In genomic region chr2:156731592-156731991, GRCm38 (mm10) we compare ENCODE assay signal across 10 mouse cellular contexts. TPM values are rescaled to one million over a fixed set of nuclear protein-coding genes. Genes with fewer than 3 reads are reported as not detected.
A peak's percentile ranks its signal among the peaks of the same experiment; 100 is the strongest.
DNase-seq lines count a peak whose midpoint lies in the region; ATAC-seq and TF ChIP-seq lines count a peak whose summit lies in the region.
"Had no signal": no experiment of that assay in that cellular context is flagged by ENCODE, and none has a peak within 500 bp of the region (broad histone marks: within the 10 kb centered on the region; RNA-seq: fewer than 3 reads in every experiment).

No protein-coding gene starts in this region.

- ATAC-seq in heart, embryonic 13.5 days (ENCODE audit: extremely low read depth, insufficient number of reproducible peaks, low FRiP score, low TSS enrichment) = no peak
- peak; percentile 49 for ATAC-seq in intestine, embryonic 15.5 days
- ATAC-seq in hindbrain, embryonic 16.5 days = no peak

- TF ChIP-seq CTCF in left cerebral cortex, adult 2 months (IDR thresholded peaks at IDR 0.05) = no peak
- no peak for TF ChIP-seq CTCF in olfactory bulb, adult 2 months (IDR thresholded peaks at IDR 0.05; ENCODE audit: insufficient read depth, low read depth, low read length)

- H3K27me3 ChIP-seq in heart, embryonic 13.5 days (replicated peaks) = no peaks in the 10 kb centered on the region
- no peaks in the 10 kb centered on the region for H3K27me3 ChIP-seq in intestine, embryonic 15.5 days (replicated peaks)
- H3K27me3 ChIP-seq in hindbrain, embryonic 16.5 days (replicated peaks; ENCODE audit: control insufficient read depth, insufficient read depth, low read length) = no peaks in the 10 kb centered on the region
- H3K27me3 ChIP-seq: embryonic facial prominence, embryonic 12.5 days; forebrain, embryonic 12.5 days had no signal

- no peaks in the 10 kb centered on the region for H3K9me3 ChIP-seq in heart, embryonic 13.5 days
- no peaks in the 10 kb centered on the region for H3K9me3 ChIP-seq in intestine, embryonic 15.5 days
- no peaks in the 10 kb centered on the region for H3K9me3 ChIP-seq in hindbrain, embryonic 16.5 days (ENCODE audit: control insufficient read depth, low read length)
- H3K9me3 ChIP-seq: embryonic facial prominence, embryonic 12.5 days; forebrain, embryonic 12.5 days had no signal

- H3K9ac ChIP-seq in heart, embryonic 13.5 days = peak overlapping the region; percentile 56; the same call in 1 of the 2 replicates
- no peak overlapping the region for H3K9ac ChIP-seq in intestine, embryonic 15.5 days
- H3K9ac ChIP-seq in hindbrain, embryonic 16.5 days (ENCODE audit: low read depth, low read length) = no peak overlapping the region
- H3K9ac ChIP-seq: embryonic facial prominence, embryonic 12.5 days; forebrain, embryonic 12.5 days had no signal

- intact Hi-C loops in left cerebral cortex, adult 2 months (cut with DNase I) = no loop called here
- intact Hi-C loops in left cerebral cortex, postnatal 4 days (cut with DNase I) = no loop called here

- peaks cover 97% of the 10 kb centered on the region for H3K4me1 ChIP-seq in heart, embryonic 13.5 days
- H3K4me1 ChIP-seq in intestine, embryonic 15.5 days (replicated peaks) = peaks cover 44% of the 10 kb centered on the region
- H3K4me1 ChIP-seq in olfactory bulb, adult 2 months (ENCODE audit: control insufficient read depth, insufficient read depth, low read length) = peaks cover 56% of the 10 kb centered on the region
- H3K4me1 ChIP-seq in hindbrain, embryonic 16.5 days (ENCODE audit: control insufficient read depth, insufficient read depth, low read depth, low read length) = peaks cover 26% of the 10 kb centered on the region

- no peak for TF ChIP-seq POLR2A in olfactory bulb, adult 2 months (IDR thresholded peaks at IDR 0.05; ENCODE audit: insufficient read depth, low read depth, low read length)

- H3K27ac ChIP-seq in heart, embryonic 13.5 days (replicated peaks) = peak overlapping the region; percentile 34
- peak overlapping the region; percentile 70 for H3K27ac ChIP-seq in left cerebral cortex, adult 2 months
- peak overlapping the region; percentile 68 for H3K27ac ChIP-seq in intestine, embryonic 15.5 days
- peak overlapping the region; percentile 6; the same call in 1 of the 2 replicates for H3K27ac ChIP-seq in olfactory bulb, adult 2 months (ENCODE audit: insufficient read depth, low read depth, low read length)
- H3K27ac ChIP-seq in hindbrain, embryonic 16.5 days (ENCODE audit: low read depth, low read length) = no peak overlapping the region
- H3K27ac ChIP-seq: embryonic facial prominence, embryonic 12.5 days; forebrain, embryonic 12.5 days had no signal

- no peaks in the 10 kb centered on the region for H3K36me3 ChIP-seq in heart, embryonic 13.5 days
- H3K36me3 ChIP-seq in intestine, embryonic 15.5 days = no peaks in the 10 kb centered on the region; the same call in 1 of the 2 replicates
- no peaks in the 10 kb centered on the region for H3K36me3 ChIP-seq in hindbrain, embryonic 16.5 days (ENCODE audit: control insufficient read depth, insufficient read depth, low read length)
- H3K36me3 ChIP-seq: forebrain, embryonic 12.5 days had no signal

- H3K4me2 ChIP-seq in heart, embryonic 13.5 days = no peak overlapping the region
- no peak overlapping the region; the same call in 1 of the 2 replicates for H3K4me2 ChIP-seq in intestine, embryonic 15.5 days (replicated peaks)
- no peak overlapping the region for H3K4me2 ChIP-seq in hindbrain, embryonic 16.5 days (ENCODE audit: low read length)
- H3K4me2 ChIP-seq: embryonic facial prominence, embryonic 12.5 days; forebrain, embryonic 12.5 days had no signal

- no peak for DNase-seq in heart, adult 18-20 months
- DNase-seq in left cerebral cortex, adult 2 months (ENCODE audit: extremely low spot score in 1 of 2, low spot score in 2 of 2) = no peak
- DNase-seq in left cerebral cortex, postnatal 4 days = no peak

- H3K4me3 ChIP-seq in heart, embryonic 13.5 days = no peak overlapping the region
- H3K4me3 ChIP-seq in left cerebral cortex, adult 2 months = no peak overlapping the region
- no peak overlapping the region for H3K4me3 ChIP-seq in intestine, embryonic 15.5 days (replicated peaks)
- no peak overlapping the region for H3K4me3 ChIP-seq in olfactory bulb, adult 2 months (ENCODE audit: insufficient read depth, low read depth, low read length)
- no peak overlapping the region for H3K4me3 ChIP-seq in hindbrain, embryonic 16.5 days (ENCODE audit: low read length)
- H3K4me3 ChIP-seq: embryonic facial prominence, embryonic 12.5 days; forebrain, embryonic 12.5 days had no signal

RNA-seq across cellular contexts. Expression of gene Myl9, which starts 43.6 kb away (rescaled TPM):
- polyA plus RNA-seq in heart, embryonic 13.5 days (2015; fragmentation: Nextera tagmentation; extraction: Ambion mirVana) = 1,696 and 1,855 TPM in 2 replicates
- total RNA-seq in heart, adult 18-20 months (2021) = 10 to 100 TPM; 70.9 to 74.6 TPM
- 10 to 100 TPM; 16.1 to 17.3 TPM for total RNA-seq in left cerebral cortex, adult 2 months (2021)
- total RNA-seq in left cerebral cortex, postnatal 4 days (2021) = 10 to 100 TPM; 13.4 to 18.6 TPM
- 1,100 and 1,103 TPM in 2 replicates for polyA plus RNA-seq in intestine, embryonic 15.5 days (2015; fragmentation: Nextera tagmentation; extraction: Ambion mirVana)
- polyA plus RNA-seq in olfactory bulb, adult 2 months (2012; ENCODE audit: insufficient read depth, insufficient read length, low replicate concordance, missing spikeins) = not detected in 2 replicates
- polyA plus RNA-seq in hindbrain, embryonic 16.5 days (2015; fragmentation: Nextera tagmentation; extraction: Ambion mirVana) = 46.9 and 52.0 TPM in 2 replicates
- polyA plus RNA-seq: CD4-positive, CD25-positive, alpha-beta regulatory T cell, adult 4 months had no signal
